Mouse (Mus musculus) thymus, adult 2 months (tissue): ENCODE data around the gene Sept4.

Experiments used
- CTCF ChIP-seq: fragments of 200-500 bp; IDR thresholded peaks from 2 replicates; pipeline ENCODE4 v1.5.1; 2012; ENCODE audit warnings: mild to moderate bottlenecking, control low read depth, low read length, moderate library complexity, borderline replicate concordance; ENCODE audit not compliant: control insufficient read depth, poor library complexity, insufficient read depth; ENCODE audit errors: extremely low read depth
- POLR2A ChIP-seq: fragments of 200-500 bp; IDR thresholded peaks from 2 replicates; pipeline ENCODE4 v1.6.1; 2012; ENCODE audit warnings: mild to moderate bottlenecking, low read length, control low read depth, moderate library complexity; ENCODE audit not compliant: control insufficient read depth, poor library complexity, insufficient read depth; ENCODE audit errors: extremely low read depth

GRCm38 (mm10) chr11:87603571-87603970, 34.9 kb downstream of the Sept4 start:
- TF ChIP-seq CTCF (no peak), POLR2A (no peak)
